Mouse (Mus musculus) T-helper 1 cell (primary cell): ENCODE data around the gene Galntl6.

ENCODE experiments used
- in situ Hi-C: fragments of 300-600 bp; cut with MboI, MseI; formaldehyde crosslinking; loops from one replicate; pipeline ENCODE4 v1.15.1; 2025; ENCODE audit warnings: high pct_unique_total_duplicates

The Galntl6 gene

DNA sequence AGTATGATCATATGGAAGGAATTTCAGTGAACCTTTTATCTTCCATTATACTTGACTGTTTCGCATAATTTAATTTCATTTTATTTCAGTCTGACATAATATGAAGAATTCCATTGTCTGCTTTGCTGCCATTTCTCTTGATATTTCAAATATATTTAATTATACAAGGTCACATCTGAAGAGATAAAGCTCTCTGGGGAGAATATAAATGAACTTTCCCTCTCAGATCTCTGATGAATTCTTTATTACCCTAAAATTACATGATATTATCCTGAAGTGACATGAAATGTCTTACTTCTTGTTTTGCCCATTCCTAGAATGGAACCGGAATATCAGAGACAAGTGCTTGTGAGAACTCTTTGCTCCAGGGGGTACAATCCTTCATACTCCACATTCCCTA lies 647.0 kb downstream of the Galntl6 start:
- in situ Hi-C loops, result no loop called here

GRCm38 (mm10) chr8:58258577-58259315 lies 653.7 kb downstream of the Galntl6 start:
- in situ Hi-C loops, result no loop called here

DNA sequence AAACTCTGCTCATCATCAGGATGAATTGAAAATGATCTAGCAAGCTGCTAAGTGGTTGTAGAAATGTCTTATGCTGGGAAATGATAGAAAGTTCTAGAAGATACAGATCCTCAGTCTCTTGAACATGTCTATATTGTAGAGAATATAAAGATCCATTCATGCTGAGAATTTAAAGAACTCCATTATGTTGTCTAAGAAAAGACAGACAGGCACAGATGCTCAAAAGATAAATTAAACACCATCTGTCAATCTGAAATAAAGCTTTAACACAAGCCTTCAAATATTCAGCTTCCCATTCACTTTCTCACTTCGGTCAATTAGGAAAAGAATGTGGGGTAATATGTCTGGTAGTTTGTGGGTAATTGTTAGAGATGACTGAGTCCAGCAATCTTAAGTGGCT lies 658.8 kb downstream of the Galntl6 start:
- in situ Hi-C loops, result no loop called here

DNA sequence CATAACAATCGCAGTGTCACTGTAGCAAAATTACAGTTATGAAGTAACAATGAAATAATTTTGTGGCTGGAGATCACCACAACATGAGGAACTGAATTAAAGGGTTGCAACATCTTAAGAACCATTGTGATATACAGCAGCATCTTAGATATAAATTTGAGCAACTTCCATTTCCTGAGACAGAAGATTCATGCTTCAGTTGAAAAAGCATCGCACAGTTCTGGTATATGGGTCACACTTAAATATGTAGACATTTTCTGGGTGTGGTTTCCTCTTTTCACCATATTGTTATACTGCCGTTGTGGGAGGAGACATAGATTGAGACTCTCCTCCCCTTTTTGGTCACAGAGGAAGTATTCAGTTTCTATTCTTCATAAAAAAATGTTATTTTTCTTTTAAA lies 667.6 kb downstream of the Galntl6 start:
- in situ Hi-C loops, result no loop called here

DNA sequence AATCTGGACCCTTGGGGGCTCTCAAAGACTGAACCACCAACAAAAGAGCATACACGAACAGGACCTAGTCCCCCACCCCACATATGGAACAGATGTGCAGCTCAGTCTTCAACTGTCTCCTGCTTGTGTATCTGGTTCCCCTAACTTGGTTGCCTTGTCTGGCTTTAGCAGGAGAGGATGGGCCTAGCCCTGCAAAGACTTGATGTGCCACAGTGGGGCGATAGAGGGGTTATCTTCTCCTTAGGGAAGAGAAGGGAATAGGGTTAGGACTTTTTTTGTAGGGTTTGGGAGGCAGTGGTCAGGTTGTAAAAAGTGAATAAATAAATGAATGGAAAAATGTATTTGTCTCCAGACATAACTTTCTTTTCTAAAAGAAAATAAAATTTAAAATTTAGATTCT lies 678.2 kb downstream of the Galntl6 start:
- in situ Hi-C loops, result no loop called here

DNA sequence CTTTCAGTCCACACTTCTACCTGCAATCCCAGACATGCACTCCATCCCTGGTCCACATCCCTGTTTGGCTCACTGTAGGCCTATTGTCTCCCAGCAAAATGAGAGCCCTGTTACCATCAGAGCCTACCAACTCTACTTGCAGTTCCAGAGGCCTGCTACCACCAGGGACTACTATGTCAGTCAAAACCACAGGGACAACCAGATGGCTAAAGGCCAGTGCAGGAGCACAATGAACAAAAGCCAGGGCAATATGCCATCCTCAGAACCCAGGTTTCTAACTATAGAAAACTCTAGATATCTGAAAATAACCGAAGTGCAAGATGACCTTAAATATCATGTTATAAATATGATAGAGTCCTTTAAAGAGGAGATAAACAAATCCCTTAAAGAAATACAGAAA lies 683.7 kb downstream of the Galntl6 start:
- in situ Hi-C loops, result no loop called here

DNA sequence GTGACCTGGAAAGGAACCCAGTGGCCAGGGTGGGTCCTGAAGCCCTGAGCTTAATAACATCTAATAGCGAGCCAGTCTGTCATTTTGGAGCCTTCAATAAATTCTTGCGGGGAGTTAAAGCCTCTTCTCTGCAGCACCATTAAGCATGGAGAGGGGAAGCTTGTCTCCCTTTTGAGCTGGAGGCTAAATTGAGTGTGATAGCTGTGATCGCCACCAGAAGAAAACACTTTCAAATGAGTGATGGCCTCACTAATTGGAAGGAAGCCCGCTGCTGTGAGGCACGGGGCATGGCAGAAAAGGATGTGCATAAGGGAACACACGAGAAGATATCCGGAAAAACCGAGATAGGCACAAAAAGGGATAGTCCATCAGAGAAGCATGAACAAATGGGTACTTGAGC lies 694.6 kb downstream of the Galntl6 start:
- in situ Hi-C loops, result no loop called here

DNA sequence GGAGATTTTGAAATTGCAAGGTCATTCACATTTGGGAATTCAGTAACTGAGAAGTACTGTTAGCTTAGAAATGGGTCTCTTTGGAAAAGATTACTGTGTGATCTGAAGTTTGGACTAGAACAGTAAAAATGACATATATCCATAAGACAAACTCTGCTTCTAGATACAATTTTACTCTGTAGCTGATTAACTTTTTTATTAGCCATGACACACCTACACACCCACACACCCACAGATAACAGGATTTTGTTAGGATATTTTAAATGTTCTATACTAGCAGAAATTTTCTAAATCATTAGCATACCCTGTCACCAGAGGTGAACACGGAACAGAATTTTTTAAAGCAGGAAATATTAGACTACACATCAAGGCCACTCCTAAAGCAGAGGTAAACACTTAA lies 722.7 kb downstream of the Galntl6 start:
- in situ Hi-C loops, result no loop called here

- in situ Hi-C loops, result no loop called here
Observed at GRCm38 (mm10) chr8:58146961-58147360, 765.5 kb downstream of the Galntl6 start.

DNA sequence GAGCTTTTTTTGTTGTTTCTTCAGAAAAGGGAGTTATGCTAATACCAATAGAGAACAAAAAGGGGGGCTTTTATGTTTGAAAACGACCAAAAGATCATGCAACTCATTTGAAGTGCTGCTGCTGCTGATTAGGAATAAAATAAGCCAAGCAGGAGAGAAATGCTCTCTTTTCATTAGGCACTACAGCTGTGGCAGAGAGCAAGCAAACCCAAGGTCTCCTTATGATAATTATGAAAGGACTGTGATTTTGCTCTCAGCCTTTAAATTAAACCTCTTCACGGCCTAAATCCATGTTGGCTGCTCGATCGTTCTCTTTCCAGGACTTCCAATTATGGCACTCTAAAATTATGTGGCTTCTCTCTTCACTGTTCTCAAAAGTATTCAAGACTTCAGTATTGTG lies 825.7 kb downstream of the Galntl6 start:
- in situ Hi-C loops, result no loop called here

DNA sequence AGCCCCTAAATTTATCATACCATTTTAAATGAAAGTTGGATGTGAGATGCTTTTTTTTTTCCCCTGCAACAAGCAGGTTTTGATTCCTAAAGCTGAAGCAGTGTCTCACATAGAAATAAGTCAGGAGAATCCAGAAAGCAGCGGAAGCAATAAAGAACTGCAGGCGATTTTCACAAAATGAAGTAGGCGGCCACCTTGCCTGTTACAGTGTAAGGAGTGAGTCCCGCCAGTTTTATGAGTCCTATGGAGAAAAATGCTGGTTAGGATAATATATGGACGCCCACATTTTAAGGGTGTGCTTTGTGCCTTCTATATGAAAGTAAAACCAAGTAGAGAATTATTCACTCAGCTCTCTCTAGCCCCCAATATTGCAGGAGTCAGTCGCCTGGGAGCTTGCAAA lies 827.5 kb downstream of the Galntl6 start:
- in situ Hi-C loops, result no loop called here

GRCm38 (mm10) chr8:58081715-58082114 lies 830.7 kb downstream of the Galntl6 start:
- in situ Hi-C loops, result no loop called here

DNA sequence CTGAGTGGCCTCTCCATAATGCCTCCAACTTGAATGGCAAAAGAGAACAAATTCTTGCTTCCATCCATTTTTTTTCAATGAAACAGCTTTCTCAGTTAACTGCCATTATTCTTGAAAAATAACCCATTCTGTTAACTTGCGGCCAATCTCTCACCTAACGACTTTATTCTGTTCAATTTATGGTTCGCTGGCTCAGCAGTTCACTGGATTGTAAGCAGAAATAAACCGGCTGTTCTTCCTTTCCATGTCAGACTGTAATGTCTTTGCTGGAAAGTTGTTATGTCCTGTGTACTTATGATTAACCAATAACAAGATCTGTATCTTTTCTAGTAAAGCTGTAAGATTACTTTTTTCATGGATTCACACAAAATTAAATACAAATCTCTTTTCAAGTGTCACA lies 837.8 kb downstream of the Galntl6 start:
- in situ Hi-C loops, result no loop called here

GRCm38 (mm10) chr8:58073733-58074132 lies 838.7 kb downstream of the Galntl6 start:
- in situ Hi-C loops, result no loop called here

DNA sequence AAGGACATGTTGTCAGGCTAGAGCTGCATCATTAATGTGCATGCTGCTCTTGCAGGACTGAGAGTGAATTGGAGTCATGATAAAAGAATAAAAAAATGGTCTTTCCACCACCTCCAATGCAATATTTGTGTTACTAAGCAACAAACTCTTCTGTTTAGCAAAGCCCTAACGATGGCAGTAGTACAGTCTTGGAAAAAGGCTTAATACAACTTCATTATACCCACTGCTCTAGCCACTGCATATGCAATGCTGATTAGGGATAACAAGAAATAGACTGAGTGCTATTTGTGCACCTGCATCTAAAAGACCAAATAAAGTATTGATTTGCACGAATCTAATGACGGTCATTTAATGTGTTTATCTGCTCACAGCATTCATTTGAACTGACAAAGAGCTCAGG lies 880.2 kb downstream of the Galntl6 start:
- in situ Hi-C loops, result no loop called here

- in situ Hi-C loops, result no loop called here
Observed at GRCm38 (mm10) chr8:58025558-58025957, 886.9 kb downstream of the Galntl6 start.

DNA sequence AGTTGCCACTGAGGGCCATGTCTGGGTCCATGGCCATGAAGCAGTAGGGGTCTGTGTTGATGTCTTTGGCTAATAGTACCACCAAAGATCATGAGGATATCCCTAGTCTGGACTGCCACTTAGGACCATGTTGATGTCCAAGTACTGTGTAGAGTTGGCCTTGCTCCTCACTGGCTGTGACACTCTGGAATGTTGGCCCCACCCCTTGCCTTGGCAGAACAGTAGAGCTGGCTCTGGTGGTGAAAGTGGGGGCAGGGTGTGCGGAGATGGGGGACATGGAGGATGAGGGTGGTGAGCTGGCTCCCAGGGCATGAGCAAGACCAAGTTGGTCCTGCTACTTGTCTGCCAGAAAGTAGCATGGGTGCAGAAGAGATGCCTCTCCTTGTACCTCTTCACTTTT lies 887.3 kb downstream of the Galntl6 start:
- in situ Hi-C loops, result no loop called here

DNA sequence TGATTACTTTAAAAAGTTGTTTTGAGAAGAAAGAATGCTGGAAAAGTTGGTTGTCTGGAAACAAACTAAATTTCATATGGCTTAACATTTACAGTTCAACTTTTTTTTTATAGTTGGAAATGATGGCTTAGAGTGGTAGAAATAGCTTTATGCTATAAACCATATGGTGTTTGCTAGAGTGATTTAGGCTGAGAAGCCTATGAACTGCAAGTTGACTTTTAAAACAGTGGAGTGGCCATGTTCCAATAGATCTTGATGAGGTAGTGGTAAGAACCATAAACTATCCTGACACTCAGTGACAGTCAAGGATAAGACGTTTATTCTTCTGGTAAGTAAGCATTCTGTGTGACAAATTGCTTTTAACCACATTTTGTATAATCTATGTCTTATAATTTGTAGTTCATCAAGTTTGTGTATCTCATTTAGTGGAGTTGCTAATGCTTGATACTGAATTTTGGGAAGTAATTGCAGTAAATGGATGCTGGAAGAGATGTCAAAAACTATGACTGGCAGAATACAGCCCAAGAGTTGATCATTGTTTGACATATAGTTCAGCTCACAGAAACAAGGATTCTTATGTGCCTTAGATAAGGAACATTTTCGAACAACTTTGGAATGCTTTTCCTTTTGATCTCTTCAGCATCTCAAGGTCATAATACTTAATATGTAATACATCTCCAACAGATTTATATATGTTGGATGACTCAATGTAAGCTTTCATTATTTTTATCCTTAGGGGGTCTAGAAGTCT lies 888.8 kb downstream of the Galntl6 start:
- in situ Hi-C loops, result no loop called here

DNA sequence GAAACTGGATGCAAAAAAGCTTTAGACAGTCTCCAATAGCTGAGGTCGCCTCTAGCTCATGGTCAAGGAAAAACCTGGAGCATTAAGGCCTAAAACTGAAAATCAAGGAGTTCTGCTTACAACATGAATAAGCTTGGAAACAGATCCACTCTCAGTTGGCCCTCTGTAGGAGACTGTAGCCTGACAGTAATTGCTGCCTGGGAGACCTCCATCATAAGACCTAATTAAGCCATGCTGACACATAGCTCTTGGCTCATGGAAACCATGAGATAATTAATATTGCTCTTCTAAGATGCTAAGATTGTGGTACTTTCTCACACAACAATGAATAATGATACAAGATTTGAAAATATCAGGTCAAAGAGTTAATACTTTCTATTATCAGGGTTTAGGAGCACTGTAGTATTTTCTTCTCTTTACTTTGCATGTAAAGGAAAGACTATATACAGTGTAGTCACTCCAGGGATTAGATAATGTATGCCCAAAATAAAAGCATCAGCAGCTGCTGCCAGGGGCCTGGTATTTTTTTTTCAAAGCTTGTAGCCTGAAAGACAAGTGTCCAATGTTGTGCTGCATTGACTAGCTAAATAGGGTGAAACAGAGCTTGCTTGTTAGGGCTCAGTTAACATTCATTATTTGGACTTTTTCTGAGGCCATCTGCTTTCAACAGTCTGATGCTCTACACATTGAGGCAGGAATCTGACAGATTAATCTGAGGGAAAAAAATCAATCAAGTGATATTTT lies 922.8 kb downstream of the Galntl6 start:
- in situ Hi-C loops, result no loop called here

- in situ Hi-C loops, result no loop called here
Observed at GRCm38 (mm10) chr8:57977372-57977771, 935.1 kb downstream of the Galntl6 start.

- in situ Hi-C loops, result no loop called here
Observed at GRCm38 (mm10) chr8:57974093-57974492, 938.3 kb downstream of the Galntl6 start.

DNA sequence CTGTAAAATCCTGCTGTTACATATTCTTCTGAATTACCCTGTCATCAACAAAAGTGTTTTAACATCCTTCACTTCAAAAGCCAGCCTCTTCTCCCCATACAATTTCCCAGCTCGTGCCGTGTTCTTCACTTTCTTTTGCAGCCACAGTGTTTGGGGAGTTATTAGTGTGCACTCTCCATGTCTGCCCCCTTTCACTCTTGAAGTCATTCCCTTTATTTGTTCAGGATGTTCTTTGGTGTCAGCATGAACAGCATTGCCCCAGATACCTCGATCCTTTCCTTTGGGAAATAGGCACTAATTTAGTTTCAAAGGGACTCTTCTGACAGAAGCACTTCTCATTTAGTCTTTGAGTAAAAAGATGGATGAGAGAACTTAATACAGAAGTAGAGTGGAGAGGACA lies 939.6 kb downstream of the Galntl6 start:
- in situ Hi-C loops, result no loop called here

- in situ Hi-C loops, result no loop called here
Observed at GRCm38 (mm10) chr8:57966676-57967075, 945.8 kb downstream of the Galntl6 start.
